Comparison of ENCODE assay signal across 8 mouse cellular contexts in genomic region chr7:5080815-5081214, GRCm38 (mm10). TPM values are rescaled to one million over a fixed set of nuclear protein-coding genes. Genes with fewer than 3 reads are reported as not detected.
DNase-seq lines count a peak whose midpoint lies in the region; ATAC-seq and TF ChIP-seq lines count a peak whose summit lies in the region.

No protein-coding gene starts in this region.

- peaks cover 16% of the 10 kb centered on the region for H3K4me1 ChIP-seq in heart, postnatal 0 days (ENCODE audit: control insufficient read depth, insufficient read depth)
- peaks cover 15% of the 10 kb centered on the region for H3K4me1 ChIP-seq in hindbrain, embryonic 14.5 days (replicated peaks; ENCODE audit: control insufficient read depth, insufficient read depth, low read length)
- H3K4me1 ChIP-seq in midbrain, embryonic 16.5 days (ENCODE audit: control insufficient read depth, insufficient read depth, low read length) = peaks cover 24% of the 10 kb centered on the region

- WGBS in heart, postnatal 0 days = 3% methylated on average over 6 of the region's 6 CpGs
- WGBS in hindbrain, embryonic 14.5 days = 19% methylated on average over 6 of the region's 6 CpGs
- WGBS in midbrain, embryonic 16.5 days = 15% methylated on average over 6 of the region's 6 CpGs

- TF ChIP-seq CTCF in heart, postnatal 0 days (IDR thresholded peaks at IDR 0.05; ENCODE audit: low read depth) = no peak

- H3K9ac ChIP-seq in heart, postnatal 0 days (replicated peaks; ENCODE audit: low read depth, low read length) = peak overlapping the region; percentile 95
- peak overlapping the region; percentile 99 for H3K9ac ChIP-seq in hindbrain, embryonic 14.5 days
- H3K9ac ChIP-seq in midbrain, embryonic 16.5 days (ENCODE audit: low read depth, low read length) = peak overlapping the region; percentile 96

- H3K27me3 ChIP-seq in heart, postnatal 0 days (ENCODE audit: control insufficient read depth, insufficient read depth, low read length) = no peaks in the 10 kb centered on the region
- no peaks in the 10 kb centered on the region for H3K27me3 ChIP-seq in hindbrain, embryonic 14.5 days (ENCODE audit: control insufficient read depth, insufficient read depth, low read length)
- no peaks in the 10 kb centered on the region for H3K27me3 ChIP-seq in midbrain, embryonic 16.5 days (ENCODE audit: control insufficient read depth, insufficient read depth, low read depth, low read length)

- no peaks in the 10 kb centered on the region for H3K9me3 ChIP-seq in heart, postnatal 0 days (replicated peaks; ENCODE audit: control insufficient read depth, low read length)
- no peaks in the 10 kb centered on the region for H3K9me3 ChIP-seq in hindbrain, embryonic 14.5 days (ENCODE audit: control insufficient read depth, low read length)
- no peaks in the 10 kb centered on the region for H3K9me3 ChIP-seq in midbrain, embryonic 16.5 days (replicated peaks; ENCODE audit: control insufficient read depth, low read length, poor library complexity, severe bottlenecking)

- peaks cover 50% of the 10 kb centered on the region for H3K36me3 ChIP-seq in heart, postnatal 0 days (replicated peaks; ENCODE audit: control insufficient read depth, insufficient read depth, low read length)
- H3K36me3 ChIP-seq in hindbrain, embryonic 14.5 days (replicated peaks; ENCODE audit: control insufficient read depth, insufficient read depth) = peaks cover 53% of the 10 kb centered on the region
- H3K36me3 ChIP-seq in midbrain, embryonic 16.5 days (ENCODE audit: control insufficient read depth, insufficient read depth, low read length) = peaks cover 13% of the 10 kb centered on the region

- H3K27ac ChIP-seq in heart, postnatal 0 days (ENCODE audit: low read depth) = peak overlapping the region; percentile 97
- H3K27ac ChIP-seq in hindbrain, embryonic 14.5 days = peak overlapping the region; percentile 89
- peak overlapping the region; percentile 89 for H3K27ac ChIP-seq in midbrain, embryonic 16.5 days (ENCODE audit: low read length)

- DNase-seq in heart, postnatal 0 days (ENCODE audit: low spot score) = no peak
- DNase-seq in heart, postnatal 4 days = no peak
- DNase-seq in R1 (ENCODE audit: low read depth, low spot score) = peak; percentile 71
- no peak for DNase-seq in hindbrain, embryonic 14.5 days (ENCODE audit: low spot score)
- no peak for DNase-seq in thymus, postnatal 10 days (ENCODE audit: low spot score in 2 of 2)
- DNase-seq in spleen, postnatal 14 days (ENCODE audit: low spot score in 2 of 2) = no peak
- DNase-seq in urinary bladder, postnatal 14 days (ENCODE audit: low spot score) = no peak

- peak overlapping the region; percentile 80 for H3K4me2 ChIP-seq in heart, postnatal 0 days (ENCODE audit: low read depth, low read length)
- H3K4me2 ChIP-seq in hindbrain, embryonic 14.5 days (replicated peaks) = peak overlapping the region; percentile 96
- peak overlapping the region; percentile 63 for H3K4me2 ChIP-seq in midbrain, embryonic 16.5 days (ENCODE audit: low read length)

- no peak for TF ChIP-seq EP300 in heart, postnatal 0 days (IDR thresholded peaks at IDR 0.05; ENCODE audit: low read depth)

- ATAC-seq in heart, postnatal 0 days (ENCODE audit: insufficient read depth, low read depth) = no peak
- no peak for ATAC-seq in hindbrain, embryonic 14.5 days (ENCODE audit: low FRiP score)
- ATAC-seq in midbrain, embryonic 16.5 days = no peak

- peak overlapping the region; percentile 92 for H3K4me3 ChIP-seq in heart, postnatal 0 days (ENCODE audit: low read depth, low read length)
- peak overlapping the region; percentile 99 for H3K4me3 ChIP-seq in hindbrain, embryonic 14.5 days (replicated peaks; ENCODE audit: low read length)
- H3K4me3 ChIP-seq in midbrain, embryonic 16.5 days (ENCODE audit: low read depth, low read length) = peak overlapping the region; percentile 99

RNA-seq across cellular contexts. Expression of gene Epn1, which starts 0.8 kb away (rescaled TPM):
- 208 and 236 TPM in 2 replicates for total RNA-seq in heart, postnatal 0 days (2014; rRNA removed; ENCODE audit: low replicate concordance)
- 53.0 and 56.4 TPM in 2 replicates for polyA plus RNA-seq in heart, postnatal 0 days (2015; fragmentation: Nextera tagmentation; extraction: Ambion mirVana)
- 100 to 1,000 TPM; 171 to 183 TPM for total RNA-seq in heart, postnatal 4 days (2021)
- 116 and 124 TPM in 2 replicates for polyA plus RNA-seq in hindbrain, embryonic 14.5 days (2014; fragmentation: Nextera tagmentation; extraction: Ambion mirVana)
- 107 and 120 TPM in 2 replicates for polyA plus RNA-seq in midbrain, embryonic 16.5 days (2015; fragmentation: Nextera tagmentation; extraction: Ambion mirVana)

RNA-seq across cellular contexts. Expression of gene U2af2, which starts 18.9 kb away (rescaled TPM):
- 95.2 and 99.1 TPM in 2 replicates for total RNA-seq in heart, postnatal 0 days (2014; rRNA removed; ENCODE audit: low replicate concordance)
- 38.0 and 39.3 TPM in 2 replicates for polyA plus RNA-seq in heart, postnatal 0 days (2015; fragmentation: Nextera tagmentation; extraction: Ambion mirVana)
- 100 to 1,000 TPM; 136 to 145 TPM for total RNA-seq in heart, postnatal 4 days (2021)
- 96.6 and 103 TPM in 2 replicates for polyA plus RNA-seq in hindbrain, embryonic 14.5 days (2014; fragmentation: Nextera tagmentation; extraction: Ambion mirVana)
- 96.7 and 103 TPM in 2 replicates for polyA plus RNA-seq in midbrain, embryonic 16.5 days (2015; fragmentation: Nextera tagmentation; extraction: Ambion mirVana)

RNA-seq across cellular contexts. Expression of gene Zfp580, which starts 29.5 kb away (rescaled TPM):
- total RNA-seq in heart, postnatal 0 days (2014; rRNA removed; ENCODE audit: low replicate concordance) = 15.0 TPM in 1 of 2 replicates, not detected in the other
- 14.7 and 16.6 TPM in 2 replicates for polyA plus RNA-seq in heart, postnatal 0 days (2015; fragmentation: Nextera tagmentation; extraction: Ambion mirVana)
- total RNA-seq in heart, postnatal 4 days (2021) = 10 to 100 TPM; 12.2 to 13.2 TPM
- polyA plus RNA-seq in hindbrain, embryonic 14.5 days (2014; fragmentation: Nextera tagmentation; extraction: Ambion mirVana) = 105 and 110 TPM in 2 replicates
- 101 and 117 TPM in 2 replicates for polyA plus RNA-seq in midbrain, embryonic 16.5 days (2015; fragmentation: Nextera tagmentation; extraction: Ambion mirVana)

RNA-seq across cellular contexts. Expression of gene Rfpl4, which starts 35.9 kb away (rescaled TPM):
- not detected in 2 replicates for total RNA-seq in heart, postnatal 0 days (2014; rRNA removed; ENCODE audit: low replicate concordance)
- polyA plus RNA-seq in heart, postnatal 0 days (2015; fragmentation: Nextera tagmentation; extraction: Ambion mirVana) = not detected in 2 replicates
- not detected for total RNA-seq in heart, postnatal 4 days (2021)
- polyA plus RNA-seq in hindbrain, embryonic 14.5 days (2014; fragmentation: Nextera tagmentation; extraction: Ambion mirVana) = not detected in 2 replicates
- polyA plus RNA-seq in midbrain, embryonic 16.5 days (2015; fragmentation: Nextera tagmentation; extraction: Ambion mirVana) = not detected in 2 replicates

RNA-seq across cellular contexts. Expression of gene Zfp784, which starts 42.6 kb away (rescaled TPM):
- total RNA-seq in heart, postnatal 0 days (2014; rRNA removed; ENCODE audit: low replicate concordance) = 7.2 and 8.3 TPM in 2 replicates
- 8.0 and 8.2 TPM in 2 replicates for polyA plus RNA-seq in heart, postnatal 0 days (2015; fragmentation: Nextera tagmentation; extraction: Ambion mirVana)
- 1 to 10 TPM; 5.4 to 6.0 TPM for total RNA-seq in heart, postnatal 4 days (2021)
- 7.0 and 8.9 TPM in 2 replicates for polyA plus RNA-seq in hindbrain, embryonic 14.5 days (2014; fragmentation: Nextera tagmentation; extraction: Ambion mirVana)
- 10.5 and 10.8 TPM in 2 replicates for polyA plus RNA-seq in midbrain, embryonic 16.5 days (2015; fragmentation: Nextera tagmentation; extraction: Ambion mirVana)
